Mouse (Mus musculus) kidney, adult 9 months (tissue): ENCODE measurements around the gene Tgif1.

Experiments
- DNase-seq: peaks from one replicate; pipeline ENCODE4 v3.0.0; 2022

Tgif1 gene

GRCm38 (mm10) chr17:70865060-70865604 lies 11.8 kb upstream of the Tgif1 start:
- no peak for DNase-seq

DNA sequence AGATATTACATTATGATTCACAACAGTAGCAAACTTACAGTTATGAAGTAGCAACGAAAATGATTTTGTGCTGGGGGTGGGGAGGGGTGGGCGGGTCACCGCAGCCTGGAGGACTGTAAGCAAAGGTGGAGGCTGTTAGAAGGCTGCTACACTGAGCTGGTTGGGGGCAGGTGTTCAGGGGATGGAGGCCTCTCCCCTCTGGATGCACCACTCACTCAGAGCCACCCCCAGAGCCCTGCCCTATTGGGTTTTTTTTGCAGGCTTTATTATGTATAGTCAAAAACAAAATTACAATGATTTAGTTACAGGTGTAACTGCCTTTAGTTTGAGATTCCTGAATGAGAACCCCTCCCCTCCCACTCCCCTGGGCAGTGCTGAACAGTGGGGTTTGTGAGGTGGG lies 11.3 kb upstream of the Tgif1 start:
- DNase-seq: no peak

DNA sequence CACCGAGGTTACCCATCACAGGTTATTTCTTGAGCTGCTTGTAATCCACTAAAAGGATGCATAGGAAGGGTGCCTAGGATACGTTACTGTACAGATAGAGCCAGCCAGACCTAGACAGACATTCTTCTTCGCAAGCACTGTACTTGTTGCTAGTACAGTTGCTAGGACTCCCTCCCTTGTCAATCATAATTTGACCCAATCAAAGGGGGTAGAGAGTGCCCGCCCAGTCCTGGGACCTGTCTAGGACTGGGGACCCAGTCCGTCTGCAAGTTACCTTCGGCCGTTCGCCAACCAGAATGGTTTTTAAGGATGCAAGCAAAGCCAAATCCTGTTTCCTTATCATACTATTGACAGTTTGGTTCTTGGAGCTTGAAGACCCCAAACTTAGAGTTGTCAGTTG lies 10.8 kb upstream of the Tgif1 start:
- DNase-seq: no peak

- DNase-seq: no peak
These were observed 5.5 kb upstream of the Tgif1 start for GRCm38 (mm10) chr17:70858814-70859213.

DNA sequence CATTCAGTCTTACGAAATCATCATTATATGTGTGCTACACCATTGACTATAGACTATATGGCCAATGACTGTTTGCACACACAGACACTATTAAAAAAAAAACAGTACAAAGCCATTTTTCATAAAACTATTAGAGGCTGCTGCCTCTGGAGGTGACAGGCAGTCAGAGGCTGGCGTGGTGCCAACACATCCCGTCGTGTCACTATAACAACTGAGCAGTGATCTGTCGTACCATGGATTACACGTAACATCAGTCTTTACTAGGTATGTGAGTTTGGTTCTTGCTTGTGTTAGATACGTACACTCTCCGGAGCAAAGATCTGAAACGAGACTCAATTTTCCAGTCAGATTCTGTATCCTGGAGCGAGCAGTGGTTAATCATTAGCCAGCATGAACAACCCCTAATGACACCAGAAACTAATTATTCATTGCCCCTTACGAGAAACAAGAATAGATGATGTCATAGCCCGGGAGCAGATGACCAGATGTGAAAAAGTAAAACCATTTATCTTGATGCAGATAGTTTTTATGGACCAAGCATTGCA lies 3.6 kb upstream of the Tgif1 start:
- peak; percentile 57 for DNase-seq

- DNase-seq: no peak
These were observed 675 bp upstream of the Tgif1 start for GRCm38 (mm10) chr17:70854021-70854420.

- peak; percentile 90 for DNase-seq
These were observed 510 bp downstream of the Tgif1 start for GRCm38 (mm10) chr17:70852686-70853386.

- peak; percentile 87 for DNase-seq
These were observed 1.2 kb downstream of the Tgif1 start for GRCm38 (mm10) chr17:70852011-70852685.

DNA sequence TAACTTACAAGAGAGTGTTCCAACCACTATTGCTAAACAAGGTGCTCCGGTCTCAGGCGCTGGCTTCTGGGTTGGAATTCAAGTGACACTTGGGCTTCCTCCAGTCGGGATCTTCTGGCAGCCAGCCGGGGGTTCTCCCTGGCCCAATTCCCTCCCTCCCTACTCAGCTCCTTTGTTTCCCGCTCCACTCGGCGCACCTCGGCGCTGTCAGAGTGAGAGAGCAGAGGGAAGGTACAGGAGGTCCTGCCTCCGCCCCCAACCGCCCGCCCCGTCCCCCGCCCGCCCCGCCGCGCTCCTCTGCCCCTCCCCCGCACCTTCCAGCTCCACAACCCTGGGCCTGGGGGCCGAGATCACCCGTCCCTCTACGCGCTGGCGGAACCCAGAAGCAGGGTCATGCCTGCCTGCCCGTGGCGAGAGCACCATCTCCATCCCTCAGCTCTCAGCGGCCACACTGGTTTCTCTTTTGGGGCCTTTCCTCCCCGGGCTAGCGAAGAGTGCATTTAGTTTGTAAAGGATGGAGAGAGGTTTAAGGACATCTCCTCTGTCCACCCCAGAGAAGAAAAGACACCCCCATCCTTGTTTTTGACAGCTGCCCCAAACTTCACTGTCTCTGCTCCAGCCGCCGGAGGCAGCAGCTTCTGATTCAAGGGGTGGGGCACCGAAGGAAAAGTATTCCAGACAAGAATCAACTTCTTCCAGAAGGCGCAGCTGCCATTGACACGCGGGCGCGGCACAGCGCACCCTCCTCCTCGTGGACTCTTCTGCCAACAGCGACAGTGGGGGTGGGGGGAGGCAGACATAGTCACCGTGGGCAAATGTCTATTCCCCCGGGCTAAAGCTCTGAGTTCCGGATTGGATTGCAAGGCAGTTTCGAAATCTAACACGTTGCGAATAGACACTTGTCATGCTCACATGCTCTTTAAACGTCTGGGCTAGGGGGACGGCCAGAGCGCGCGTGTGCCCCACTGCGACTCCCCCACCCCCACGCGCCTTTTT lies 2.1 kb downstream of the Tgif1 start:
- peak; percentile 89 for DNase-seq

DNA sequence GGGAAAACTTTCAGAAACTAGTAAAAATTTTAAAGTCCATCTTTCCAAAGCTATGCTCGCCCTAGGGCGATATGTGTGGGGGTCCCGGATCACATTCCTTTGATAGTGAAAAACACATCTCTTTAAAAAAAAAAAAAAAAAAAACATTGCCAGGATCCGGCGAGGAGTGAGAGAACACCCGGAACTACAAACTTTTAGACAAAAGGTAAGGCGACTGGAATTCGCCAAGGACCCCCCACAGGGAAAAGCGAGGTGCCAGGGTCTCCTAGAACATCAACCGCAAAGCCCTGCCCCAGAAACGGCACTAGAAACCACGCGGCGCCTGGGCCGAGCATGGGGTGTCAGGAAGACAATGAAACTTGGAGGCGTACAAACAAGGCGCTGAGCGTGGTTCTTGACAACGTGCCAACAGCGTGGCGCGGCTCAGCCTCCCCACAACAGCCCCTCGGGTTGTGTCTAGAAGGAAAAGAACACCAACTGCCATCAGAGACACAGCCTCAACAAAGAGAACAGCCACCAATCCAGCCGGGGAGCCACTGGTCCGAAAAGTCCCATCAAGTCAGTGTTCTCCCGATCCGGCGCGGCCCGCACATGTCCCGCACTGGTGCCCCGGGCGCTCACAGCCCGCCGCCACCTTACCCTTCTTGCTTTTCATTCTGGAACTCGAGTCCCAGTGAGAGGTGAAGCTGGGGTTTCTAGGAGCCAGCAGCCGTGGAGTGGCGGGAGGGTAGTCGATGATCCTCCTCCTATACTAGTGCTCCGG lies 2.9 kb downstream of the Tgif1 start:
- DNase-seq: peak; percentile 64

- DNase-seq: peak; percentile 97
These were observed 3.7 kb downstream of the Tgif1 start for GRCm38 (mm10) chr17:70849399-70850232.

DNA sequence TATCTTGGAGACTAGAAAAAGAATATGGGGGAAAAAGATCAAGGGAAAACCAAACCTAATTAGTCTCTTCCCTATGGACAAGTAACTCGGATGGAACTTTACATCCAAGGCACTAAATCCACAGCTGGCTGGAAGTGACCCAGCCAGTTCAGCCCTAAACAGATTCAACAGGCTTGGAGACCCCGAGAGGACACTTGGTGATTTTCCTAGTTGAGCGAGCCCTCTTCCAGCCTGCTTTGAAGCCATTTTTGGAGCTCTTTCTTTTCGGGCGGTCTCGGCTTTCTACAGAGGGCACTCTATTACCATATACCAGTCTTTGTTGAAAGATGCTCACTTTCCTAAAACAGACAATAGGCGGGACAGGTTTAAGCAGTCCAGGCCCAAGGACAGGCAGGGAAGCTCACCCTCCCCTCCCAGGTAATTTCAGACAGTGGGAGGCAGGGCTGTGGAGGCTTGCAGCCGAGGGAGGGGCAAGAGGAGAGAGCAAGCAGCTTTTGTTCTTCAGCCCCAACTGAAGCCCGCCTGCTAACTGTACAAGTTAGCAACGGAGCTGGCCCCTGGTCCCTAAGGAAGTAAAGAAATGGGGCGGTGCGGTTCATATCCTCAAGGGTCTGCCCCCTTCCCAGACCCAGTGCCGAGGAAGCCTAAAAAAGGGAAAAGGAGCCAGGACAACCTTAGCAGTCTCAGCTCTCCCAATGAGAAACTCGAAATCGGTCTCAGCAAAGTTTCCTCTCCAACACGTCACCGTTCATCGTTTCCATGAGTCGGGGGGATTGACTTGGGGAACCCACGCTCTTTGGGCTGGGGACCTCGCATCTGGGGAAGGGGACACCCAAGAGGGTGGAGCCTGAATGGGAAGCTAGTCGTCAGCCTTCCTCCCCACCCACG lies 4.6 kb downstream of the Tgif1 start:
- peak; percentile 62 for DNase-seq

DNA sequence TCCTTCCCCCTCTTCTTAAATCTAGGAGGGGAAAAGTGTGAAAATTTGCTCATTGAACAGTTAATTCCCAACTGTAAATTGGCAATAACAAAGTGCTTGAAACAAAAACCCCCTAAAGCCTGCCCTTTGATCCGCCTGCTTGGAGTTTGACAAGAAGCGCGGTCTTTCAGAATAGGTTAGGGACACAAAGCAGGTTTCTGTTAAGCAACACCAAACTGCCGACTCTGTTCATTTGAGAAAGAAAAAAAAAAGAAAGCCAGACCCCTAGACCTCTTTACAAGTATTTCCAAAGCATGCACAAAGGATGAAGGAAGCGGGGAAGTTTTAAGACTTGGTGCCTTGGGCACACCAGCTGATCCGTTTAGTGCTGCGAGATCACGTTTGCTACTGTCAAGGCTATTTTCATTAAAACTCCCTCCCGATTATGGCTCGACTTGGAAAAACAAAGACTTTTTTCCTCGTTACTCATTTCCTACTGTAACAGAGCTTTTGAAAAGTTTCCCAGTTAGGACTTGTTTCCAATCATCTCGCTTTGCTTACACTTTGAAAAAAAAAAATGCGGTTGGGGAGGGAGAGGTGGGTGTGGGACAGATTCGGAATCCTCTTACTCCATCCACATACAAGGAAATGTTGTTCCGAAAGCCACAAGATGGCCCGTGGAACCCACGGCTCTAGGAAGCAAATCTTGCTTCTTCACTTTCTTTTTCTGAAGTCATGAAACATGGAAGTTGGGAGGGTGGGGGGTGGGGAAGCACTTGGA lies 5.4 kb downstream of the Tgif1 start:
- DNase-seq: peak; percentile 60

GRCm38 (mm10) chr17:70847086-70847485 lies 6.3 kb downstream of the Tgif1 start:
- DNase-seq: peak; percentile 79

GRCm38 (mm10) chr17:70846111-70846644 lies 7.2 kb downstream of the Tgif1 start:
- peak; percentile 32 for DNase-seq

GRCm38 (mm10) chr17:70845543-70845942 lies 7.8 kb downstream of the Tgif1 start:
- peak; percentile 89 for DNase-seq

- DNase-seq: peak; percentile 53
These were observed 8.4 kb downstream of the Tgif1 start for GRCm38 (mm10) chr17:70844971-70845370.

DNA sequence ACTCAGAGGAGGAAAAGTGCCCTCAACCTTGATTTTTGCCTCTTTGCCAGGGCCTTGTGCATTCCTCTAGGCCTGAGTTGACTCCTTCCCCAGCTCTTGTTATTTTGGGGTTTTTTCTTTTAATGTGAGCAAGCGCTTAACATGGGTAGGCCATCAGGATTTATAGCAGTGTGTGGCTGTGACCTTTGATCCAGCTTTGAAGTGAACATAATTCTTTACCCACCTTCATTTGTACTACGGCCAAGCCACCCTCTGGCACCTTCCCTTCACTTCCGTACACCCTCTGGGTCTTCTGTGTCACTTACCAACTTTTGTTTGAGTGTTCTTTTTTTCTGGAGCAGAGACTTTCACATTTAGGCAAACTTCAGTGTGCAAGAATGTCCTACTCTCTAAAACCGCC lies 10.1 kb downstream of the Tgif1 start:
- no peak for DNase-seq

- DNase-seq: no peak
These were observed 14.8 kb downstream of the Tgif1 start for GRCm38 (mm10) chr17:70838533-70838932.
